Mouse (Mus musculus) neutrophil, adult 59 days (primary cell): ENCODE results near the gene Gm6890. TPM values are rescaled to one million over a fixed set of nuclear protein-coding genes. Genes with fewer than 3 reads are reported as not detected.

Experiments
- total RNA-seq, 2 experiments: library from RNA; stranded (reverse); gene quantifications; 1 replicate in 1 of 2; 2 replicates in 1 of 2; pipeline ENCODE4 v1.2.4; 2023

Gm6890 gene
- not detected for total RNA-seq

GRCm38 (mm10) chrX:74740627-74741026, at the start of gene Gm6890:
TSS of gene Gm6890 (plus strand) at chrX:74740927.

Other genes with a start within 250 kb of the Gm6890 start
- gene Olfr1326-ps1, start 166.0 kb upstream of the Gm6890 start, total RNA-seq = not detected
- not detected for gene Olfr1325, start 148.2 kb upstream of the Gm6890 start, total RNA-seq
- not detected for gene Gm5640, start 95.3 kb upstream of the Gm6890 start, total RNA-seq
- not detected for gene Gm5936, start 96.3 kb downstream of the Gm6890 start, total RNA-seq